Mouse (Mus musculus) testis, adult 2 months (tissue): Measurements from ENCODE around the gene Nadk2.

ENCODE experiments used
- CTCF ChIP-seq: fragments of 200-500 bp; IDR thresholded peaks from 2 replicates; pipeline ENCODE4 v1.5.1; 2012; ENCODE audit warnings: low read depth, mild to moderate bottlenecking, inconsistent platforms, low read length, moderate library complexity; ENCODE audit not compliant: control insufficient read depth, insufficient read depth, insufficient replicate concordance
- POLR2A ChIP-seq: fragments of 200-500 bp; IDR thresholded peaks from 2 replicates; pipeline ENCODE4 v1.6.1; 2012; ENCODE audit warnings: low read depth, mild to moderate bottlenecking, inconsistent platforms, low read length, moderate library complexity; ENCODE audit not compliant: control insufficient read depth

- no peak for TF ChIP-seq CTCF
- peak; percentile 43; the same call in 1 of the 2 replicates for TF ChIP-seq POLR2A
These were observed 84.3 kb downstream of the Nadk2 start, which contains the start of gene Skp2 for GRCm38 (mm10) chr15:9155325-9155724.
